Mouse (Mus musculus): ENCODE results near the gene Ipmk. TPM values are rescaled to one million over a fixed set of nuclear protein-coding genes. Genes with fewer than 3 reads are reported as not detected.
A peak's percentile ranks its signal among the peaks of the same experiment; 100 is the strongest.
"Not testable (repeated sequence)": the region's sequence is repeated elsewhere in the genome, so short reads cannot be mapped to it uniquely, and the experiment has no call there.

Gene Ipmk
- total RNA-seq, 2 experiments from 2014 or later = 38.3 to 39.9 TPM

GRCm38 (mm10) chr10:71409948-71410347, 62.4 kb downstream of the Ipmk start:
- DNase-seq (ENCODE audit: extremely low spot score in 1 of 2, low spot score in 1 of 2) = no peak

- DNase-seq (ENCODE audit: extremely low spot score in 1 of 2, low spot score in 1 of 2) = no peak
These were observed 65.8 kb downstream of the Ipmk start for GRCm38 (mm10) chr10:71413401-71413800.

GRCm38 (mm10) chr10:71421531-71421930, 74.0 kb downstream of the Ipmk start:
- no peak for DNase-seq (ENCODE audit: extremely low spot score in 1 of 2, low spot score in 1 of 2)

GRCm38 (mm10) chr10:71422047-71423037, 74.8 kb downstream of the Ipmk start:
- peak; percentile 69 to 91 for DNase-seq (ENCODE audit: extremely low spot score in 1 of 2, low spot score in 1 of 2)

- DNase-seq (ENCODE audit: extremely low spot score in 1 of 2, low spot score in 1 of 2) = no peak
These were observed 79.2 kb downstream of the Ipmk start for GRCm38 (mm10) chr10:71426740-71427139.

- DNase-seq (ENCODE audit: extremely low spot score in 1 of 2, low spot score in 1 of 2) = no peak
These were observed 79.8 kb downstream of the Ipmk start for GRCm38 (mm10) chr10:71427381-71427780.

GRCm38 (mm10) chr10:71428246-71428864, 80.8 kb downstream of the Ipmk start:
- no peak for DNase-seq (ENCODE audit: extremely low spot score in 1 of 2, low spot score in 1 of 2)

GRCm38 (mm10) chr10:71430661-71431060, 83.1 kb downstream of the Ipmk start:
- no peak for DNase-seq (ENCODE audit: extremely low spot score in 1 of 2, low spot score in 1 of 2)

- DNase-seq (ENCODE audit: extremely low spot score in 1 of 2, low spot score in 1 of 2) = no peak
These were observed 95.5 kb downstream of the Ipmk start for GRCm38 (mm10) chr10:71443086-71443485.

- no peak for DNase-seq (ENCODE audit: extremely low spot score in 1 of 2, low spot score in 1 of 2)
These were observed 100.1 kb downstream of the Ipmk start for GRCm38 (mm10) chr10:71447661-71448060.

- DNase-seq (ENCODE audit: extremely low spot score in 1 of 2, low spot score in 1 of 2) = no peak
These were observed 100.7 kb downstream of the Ipmk start for GRCm38 (mm10) chr10:71448284-71448683.

GRCm38 (mm10) chr10:71455355-71455754, 107.8 kb downstream of the Ipmk start:
- DNase-seq (ENCODE audit: extremely low spot score in 1 of 2, low spot score in 1 of 2) = no peak

GRCm38 (mm10) chr10:71462371-71462770, 114.8 kb downstream of the Ipmk start:
- not testable (repeated sequence) for DNase-seq (ENCODE audit: extremely low spot score in 1 of 2, low spot score in 1 of 2)

GRCm38 (mm10) chr10:71464417-71464816, 116.9 kb downstream of the Ipmk start:
- DNase-seq (ENCODE audit: extremely low spot score in 1 of 2, low spot score in 1 of 2) = no peak

- no peak for DNase-seq (ENCODE audit: extremely low spot score in 1 of 2, low spot score in 1 of 2)
These were observed 120.8 kb downstream of the Ipmk start for GRCm38 (mm10) chr10:71468315-71468714.

GRCm38 (mm10) chr10:71469751-71470150, 122.2 kb downstream of the Ipmk start:
- no peak for DNase-seq (ENCODE audit: extremely low spot score in 1 of 2, low spot score in 1 of 2)

GRCm38 (mm10) chr10:71472033-71472432, 124.5 kb downstream of the Ipmk start:
- no peak for DNase-seq (ENCODE audit: extremely low spot score in 1 of 2, low spot score in 1 of 2)

- DNase-seq (ENCODE audit: extremely low spot score in 1 of 2, low spot score in 1 of 2) = no peak
These were observed 126.0 kb downstream of the Ipmk start for GRCm38 (mm10) chr10:71473590-71473989.

- DNase-seq (ENCODE audit: extremely low spot score in 1 of 2, low spot score in 1 of 2) = no peak
These were observed 129.0 kb downstream of the Ipmk start for GRCm38 (mm10) chr10:71476471-71477080.

GRCm38 (mm10) chr10:71477147-71477546, 129.6 kb downstream of the Ipmk start:
- no peak for DNase-seq (ENCODE audit: extremely low spot score in 1 of 2, low spot score in 1 of 2)

GRCm38 (mm10) chr10:71479700-71480325, 132.2 kb downstream of the Ipmk start:
- DNase-seq (ENCODE audit: extremely low spot score in 1 of 2, low spot score in 1 of 2) = peak; percentile 79 to 93

All from layer of hippocampus, postnatal 25 days (tissue).